30 mouse cellular contexts compared by ENCODE assay signal in genomic region chr4:106590871-106591270, GRCm38 (mm10). TPM values are rescaled to one million over a fixed set of nuclear protein-coding genes. Genes with fewer than 3 reads are reported as not detected.
DNase-seq lines count a peak whose midpoint lies in the region; ATAC-seq and TF ChIP-seq lines count a peak whose summit lies in the region.
"Had no signal": no experiment of that assay in that cellular context is flagged by ENCODE, and none has a peak within 500 bp of the region (broad histone marks: within the 10 kb centered on the region; RNA-seq: fewer than 3 reads in every experiment).

No protein-coding gene starts in this region.

- no peaks in the 10 kb centered on the region for H3K27me3 ChIP-seq in spleen, adult 2 months (ENCODE audit: control insufficient read depth, insufficient read depth, low read length)
- H3K27me3 ChIP-seq: embryonic facial prominence, embryonic 12.5 days; embryonic facial prominence, embryonic 15.5 days; heart, embryonic 12.5 days; heart, embryonic 15.5 days; hindbrain, embryonic 13.5 days had no signal

- WGBS in spleen, adult 2 months, result 72% methylated on average over 9 of the region's 9 CpGs

- H3K27ac ChIP-seq in spleen, adult 2 months (ENCODE audit: insufficient read depth, low read length), result peak overlapping the region; percentile 76; the same call in 1 of the 2 replicates
- H3K27ac ChIP-seq: embryonic facial prominence, embryonic 12.5 days; embryonic facial prominence, embryonic 15.5 days; heart, embryonic 15.5 days; hindbrain, embryonic 10.5 days; hindbrain, embryonic 13.5 days had no signal

- 0 out of 2 replicates have a peak, but pooled peaks cover 4% of the 10 kb centered on the region for H3K36me3 ChIP-seq in spleen, adult 2 months (ENCODE audit: control insufficient read depth, insufficient read depth, low read length)

- no peak for TF ChIP-seq POLR2A in spleen, adult 2 months (IDR thresholded peaks at IDR 0.05; ENCODE audit: low read depth, low read length)

- no peak for DNase-seq in spleen, adult 2 months (ENCODE audit: low read depth in 1 of 2, low spot score in 2 of 2)
- DNase-seq in spleen, postnatal 14 days (ENCODE audit: low spot score in 2 of 2), result no peak
- peak; percentile 33 for DNase-seq in thymus, postnatal 14 days
- DNase-seq in thymus, postnatal 4 days, result no peak
- peak; percentile 27 for DNase-seq in induced T-regulatory cell, adult 2 months (ENCODE audit: low read depth)
- DNase-seq: adrenal gland, postnatal 14 days; cerebellum, adult 11 months; cerebellum, adult 2 months; cerebellum, adult 9-11 months; cerebellum, postnatal 25 days; forebrain, postnatal 0 days; gastrocnemius, postnatal 10 days; gastrocnemius, postnatal 36 days; heart, adult 11 months; heart, postnatal 10 days; heart, postnatal 36 days had no signal

- no peak for ATAC-seq in granulocyte monocyte progenitor cell, adult 5-6 weeks (replicated peaks; ENCODE audit: poor library complexity, severe bottlenecking)
- ATAC-seq: forebrain, embryonic 14.5 days; forebrain, postnatal 0 days; hindbrain, embryonic 16.5 days had no signal

- H3K4me1 ChIP-seq in spleen, adult 2 months (ENCODE audit: control insufficient read depth, insufficient read depth, insufficient read length), result no peaks in the 10 kb centered on the region; the same call in 1 of the 2 replicates
- H3K4me1 ChIP-seq: embryonic facial prominence, embryonic 12.5 days; embryonic facial prominence, embryonic 15.5 days; heart, embryonic 15.5 days; hindbrain, embryonic 10.5 days; hindbrain, embryonic 13.5 days had no signal

- H3K4me3 ChIP-seq in spleen, adult 2 months (ENCODE audit: extremely low read depth, insufficient read depth, insufficient read length), result no peak overlapping the region
- H3K4me3 ChIP-seq: embryonic facial prominence, embryonic 12.5 days; embryonic facial prominence, embryonic 15.5 days; heart, embryonic 12.5 days; heart, embryonic 15.5 days; hindbrain, embryonic 10.5 days; hindbrain, embryonic 13.5 days had no signal

- no peak for TF ChIP-seq CTCF in spleen, adult 2 months (IDR thresholded peaks at IDR 0.05; ENCODE audit: extremely low read depth, insufficient read depth, insufficient read length, insufficient replicate concordance)

RNA-seq across cellular contexts. Expression of gene Lexm, which starts 26.2 kb away (rescaled TPM):
- polyA plus RNA-seq in spleen, adult 2 months (2012; rRNA removed), result not detected in 2 replicates
- total RNA-seq in granulocyte monocyte progenitor cell, adult 5-6 weeks (2014; fragmentation: Nextera tagmentation), result not detected in 2 replicates
- not detected in 2 replicates for total RNA-seq in granulocyte monocyte progenitor cell, adult 5-6 weeks (2017)
- total RNA-seq: adrenal gland, adult 18-20 months; adrenal gland, postnatal 14 days; common myeloid progenitor, adult 5-6 weeks; forebrain, postnatal 0 days; gastrocnemius, adult 18-20 months; gastrocnemius, postnatal 10 days; gastrocnemius, postnatal 36 days; heart, adult 8-10 months; heart, postnatal 10 days; heart, postnatal 36 days had no signal
- polyA plus RNA-seq: forebrain, embryonic 14.5 days; forebrain, postnatal 0 days; heart, embryonic 15.5 days; hindbrain, embryonic 16.5 days had no signal

RNA-seq across cellular contexts. Expression of gene Dhcr24, which starts 30.0 kb away (rescaled TPM):
- polyA plus RNA-seq in spleen, adult 2 months (2012; rRNA removed), result 22.7 and 31.7 TPM in 2 replicates
- total RNA-seq in granulocyte monocyte progenitor cell, adult 5-6 weeks (2014; fragmentation: Nextera tagmentation), result 19.6 and 22.2 TPM in 2 replicates
- total RNA-seq in granulocyte monocyte progenitor cell, adult 5-6 weeks (2017), result 8.7 and 14.4 TPM in 2 replicates

RNA-seq across cellular contexts. Expression of gene Ttc22, which starts 31.4 kb away (rescaled TPM):
- polyA plus RNA-seq in spleen, adult 2 months (2012; rRNA removed), result 0.06 and 0.11 TPM in 2 replicates
- not detected in 2 replicates for total RNA-seq in granulocyte monocyte progenitor cell, adult 5-6 weeks (2014; fragmentation: Nextera tagmentation)
- total RNA-seq in granulocyte monocyte progenitor cell, adult 5-6 weeks (2017), result not detected in 2 replicates
- total RNA-seq: adrenal gland, postnatal 14 days; common myeloid progenitor, adult 5-6 weeks; gastrocnemius, postnatal 36 days; heart, postnatal 36 days had no signal
- polyA plus RNA-seq: hindbrain, embryonic 10.5 days; inflammation-experienced regulatory T-cells, adult 6 months had no signal

RNA-seq across cellular contexts. Expression of gene Pars2, which starts 60.0 kb away (rescaled TPM):
- 7.6 and 10.8 TPM in 2 replicates for polyA plus RNA-seq in spleen, adult 2 months (2012; rRNA removed)
- 11.2 and 18.2 TPM in 2 replicates for total RNA-seq in granulocyte monocyte progenitor cell, adult 5-6 weeks (2014; fragmentation: Nextera tagmentation)
- total RNA-seq in granulocyte monocyte progenitor cell, adult 5-6 weeks (2017), result 8.2 and 13.9 TPM in 2 replicates

Comparison
In these comparisons a context has a peak if more than half of its experiments do, and no peak if none do; other contexts are left out.
1. DNase-seq: peak in thymus, postnatal 14 days (single experiment) and induced T-regulatory cell, adult 2 months (single experiment); none in spleen, adult 2 months (0 of 2), spleen, postnatal 14 days (0 of 2) and thymus, postnatal 4 days (single experiment).